Mouse (Mus musculus): ENCODE measurements around the gene Letmd1.
A peak's percentile ranks its signal among the peaks of the same experiment; 100 is the strongest.
"Not testable (repeated sequence)": the region's sequence is repeated elsewhere in the genome, so short reads cannot be mapped to it uniquely, and the experiment has no call there.

Letmd1 gene

GRCm38 (mm10) chr15:100451245-100451644 lies 17.6 kb upstream of the Letmd1 start:
- DNase-seq (ENCODE audit: extremely low spot score, low spot score): no peak

GRCm38 (mm10) chr15:100452486-100452885 lies 16.3 kb upstream of the Letmd1 start:
- DNase-seq (ENCODE audit: extremely low spot score, low spot score): no peak

GRCm38 (mm10) chr15:100456356-100456991 lies 12.3 kb upstream of the Letmd1 start:
- no peak for DNase-seq (ENCODE audit: extremely low spot score, low spot score)

- peak; percentile 83 for DNase-seq (ENCODE audit: extremely low spot score, low spot score)
These were observed 11.5 kb upstream of the Letmd1 start for GRCm38 (mm10) chr15:100457340-100457739.

- DNase-seq (ENCODE audit: extremely low spot score, low spot score): peak; percentile 56
These were observed 10.8 kb upstream of the Letmd1 start for GRCm38 (mm10) chr15:100458055-100458454.

- no peak for DNase-seq (ENCODE audit: extremely low spot score, low spot score)
These were observed 7.9 kb upstream of the Letmd1 start for GRCm38 (mm10) chr15:100460942-100461341.

GRCm38 (mm10) chr15:100461646-100462045 lies 7.2 kb upstream of the Letmd1 start:
- DNase-seq (ENCODE audit: extremely low spot score, low spot score): no peak

GRCm38 (mm10) chr15:100462086-100462485 lies 6.7 kb upstream of the Letmd1 start:
- DNase-seq (ENCODE audit: extremely low spot score, low spot score): no peak

GRCm38 (mm10) chr15:100463712-100464111 lies 5.1 kb upstream of the Letmd1 start:
- peak; percentile 59 for DNase-seq (ENCODE audit: extremely low spot score, low spot score)

GRCm38 (mm10) chr15:100465432-100465831 lies 3.4 kb upstream of the Letmd1 start:
- DNase-seq (ENCODE audit: extremely low spot score, low spot score): no peak

GRCm38 (mm10) chr15:100467738-100468137 lies 1.1 kb upstream of the Letmd1 start:
- no peak for DNase-seq (ENCODE audit: extremely low spot score, low spot score)

GRCm38 (mm10) chr15:100469189-100469545 lies 344 bp downstream of the Letmd1 start:
- no peak for DNase-seq (ENCODE audit: extremely low spot score, low spot score)

- no peak for DNase-seq (ENCODE audit: extremely low spot score, low spot score)
These were observed 1.2 kb downstream of the Letmd1 start for GRCm38 (mm10) chr15:100470037-100470436.

- no peak for DNase-seq (ENCODE audit: extremely low spot score, low spot score)
These were observed 5.2 kb downstream of the Letmd1 start for GRCm38 (mm10) chr15:100473926-100474503.

- DNase-seq (ENCODE audit: extremely low spot score, low spot score): no peak
These were observed 9.5 kb downstream of the Letmd1 start for GRCm38 (mm10) chr15:100478351-100478750.

GRCm38 (mm10) chr15:100478925-100479324 lies 10.1 kb downstream of the Letmd1 start:
- no peak for DNase-seq (ENCODE audit: extremely low spot score, low spot score)

- no peak for DNase-seq (ENCODE audit: extremely low spot score, low spot score)
These were observed 16.8 kb downstream of the Letmd1 start for GRCm38 (mm10) chr15:100485576-100485975.

GRCm38 (mm10) chr15:100486450-100486849 lies 17.6 kb downstream of the Letmd1 start:
- no peak for DNase-seq (ENCODE audit: extremely low spot score, low spot score)

- DNase-seq (ENCODE audit: extremely low spot score, low spot score): no peak
These were observed 18.2 kb downstream of the Letmd1 start for GRCm38 (mm10) chr15:100487050-100487449.

- DNase-seq (ENCODE audit: extremely low spot score, low spot score): not testable (repeated sequence)
These were observed 19.5 kb downstream of the Letmd1 start for GRCm38 (mm10) chr15:100488297-100488696.

GRCm38 (mm10) chr15:100489263-100489662 lies 20.4 kb downstream of the Letmd1 start:
- no peak for DNase-seq (ENCODE audit: extremely low spot score, low spot score)

GRCm38 (mm10) chr15:100491966-100492365 lies 23.1 kb downstream of the Letmd1 start:
- no peak for DNase-seq (ENCODE audit: extremely low spot score, low spot score)

- no peak for DNase-seq (ENCODE audit: extremely low spot score, low spot score)
These were observed 25.8 kb downstream of the Letmd1 start for GRCm38 (mm10) chr15:100494647-100495046.
